Mouse (Mus musculus): ENCODE measurements around the gene Creb3.
"Not testable (repeated sequence)": the region's sequence is repeated elsewhere in the genome, so short reads cannot be mapped to it uniquely, and the experiment has no call there.

The Creb3 gene

GRCm38 (mm10) chr4:43561997-43562768 is at the start of gene Creb3, which contains the start of gene Tln1:
Creb3 (plus strand) TSS chr4:43562332.
Tln1 (minus strand) TSS chr4:43562691.
- peak; percentile 88 to 92 for DNase-seq (ENCODE audit: low read depth in 2 of 2, low spot score in 2 of 2)

DNA sequence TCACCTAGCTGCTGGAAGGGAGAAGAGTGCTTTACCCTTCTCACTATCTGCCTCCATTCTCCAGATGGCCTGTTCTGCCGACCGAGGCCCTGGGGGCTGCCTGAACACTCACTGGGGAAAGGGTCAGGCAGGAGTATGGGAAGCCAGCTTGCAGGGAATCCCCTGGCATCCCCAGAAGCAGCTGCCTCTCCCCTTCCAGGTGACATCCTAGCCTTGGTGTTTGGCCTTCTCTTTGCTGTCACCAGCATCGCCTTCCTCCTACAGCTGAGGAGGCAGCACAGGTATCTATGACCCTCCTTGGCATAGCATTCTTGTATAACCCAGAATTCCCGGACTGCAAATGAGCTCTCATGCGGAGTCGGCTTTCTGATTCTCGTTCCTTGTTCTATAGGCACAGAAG is 49.5 kb upstream of the Creb3 start:
- DNase-seq (ENCODE audit: low read depth in 2 of 2, low spot score in 2 of 2): no peak

GRCm38 (mm10) chr4:43513300-43513699 is 48.8 kb upstream of the Creb3 start:
- DNase-seq (ENCODE audit: low read depth in 2 of 2, low spot score in 2 of 2): no peak

GRCm38 (mm10) chr4:43513791-43514190 is 48.3 kb upstream of the Creb3 start:
- no peak for DNase-seq (ENCODE audit: low read depth in 2 of 2, low spot score in 2 of 2)

GRCm38 (mm10) chr4:43515764-43516708 is 46.1 kb upstream of the Creb3 start:
- no peak for DNase-seq (ENCODE audit: low read depth in 2 of 2, low spot score in 2 of 2)

GRCm38 (mm10) chr4:43519551-43519950 is 42.6 kb upstream of the Creb3 start:
- no peak for DNase-seq (ENCODE audit: low read depth in 2 of 2, low spot score in 2 of 2)

- peak; percentile 77 to 81 for DNase-seq (ENCODE audit: low read depth in 2 of 2, low spot score in 2 of 2)
Observed at GRCm38 (mm10) chr4:43519956-43520355, 42.2 kb upstream of the Creb3 start.

- no peak for DNase-seq (ENCODE audit: low read depth in 2 of 2, low spot score in 2 of 2)
Observed at GRCm38 (mm10) chr4:43527880-43528279, 34.3 kb upstream of the Creb3 start.

GRCm38 (mm10) chr4:43528487-43528886 is 33.6 kb upstream of the Creb3 start:
- DNase-seq (ENCODE audit: low read depth in 2 of 2, low spot score in 2 of 2): no peak

GRCm38 (mm10) chr4:43530081-43530501 is 32.0 kb upstream of the Creb3 start:
- no peak for DNase-seq (ENCODE audit: low read depth in 2 of 2, low spot score in 2 of 2)

DNA sequence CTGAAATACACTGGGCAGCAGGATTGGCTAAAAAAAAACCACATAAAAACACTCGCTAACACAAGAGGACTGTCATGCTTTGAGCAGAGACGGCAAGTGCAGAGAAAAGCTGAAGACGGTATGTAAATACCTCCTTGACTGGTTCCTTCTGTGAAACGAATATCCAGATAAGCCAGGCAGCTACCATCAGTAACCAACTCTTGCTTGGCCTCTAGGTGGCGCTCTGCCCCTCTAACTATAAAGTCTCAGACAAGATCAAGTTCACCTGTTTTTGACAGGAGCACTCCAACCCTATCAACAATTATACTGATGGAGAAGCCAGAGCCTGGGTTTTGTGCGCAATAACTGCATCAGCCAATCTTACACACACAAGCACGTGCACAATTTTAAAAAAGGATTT is 31.6 kb upstream of the Creb3 start:
- DNase-seq (ENCODE audit: low read depth in 2 of 2, low spot score in 2 of 2): peak; percentile 72 to 80

DNA sequence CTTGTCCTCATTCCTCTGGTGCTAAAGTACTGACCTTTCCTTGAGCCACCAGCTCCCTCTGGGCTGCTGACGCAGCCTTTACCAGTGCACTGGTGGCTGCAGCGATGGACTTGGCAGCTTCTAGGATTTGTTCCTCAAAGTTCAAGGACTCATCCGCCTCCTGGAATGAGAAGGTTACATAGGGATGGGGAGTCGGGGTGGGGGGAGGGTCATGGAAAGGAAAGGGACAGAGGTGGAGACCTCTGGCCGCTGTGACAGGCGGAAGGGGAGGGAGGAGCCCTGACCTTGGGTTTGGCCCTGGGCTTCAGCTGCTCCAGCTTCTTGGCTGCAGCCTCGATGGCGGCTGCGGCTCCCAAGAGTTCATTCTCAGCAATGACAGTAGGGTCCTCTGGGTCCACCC is 28.9 kb upstream of the Creb3 start:
- DNase-seq (ENCODE audit: low read depth in 2 of 2, low spot score in 2 of 2): no peak

- no peak for DNase-seq (ENCODE audit: low read depth in 2 of 2, low spot score in 2 of 2)
Observed at GRCm38 (mm10) chr4:43535628-43536027, 26.5 kb upstream of the Creb3 start.

DNA sequence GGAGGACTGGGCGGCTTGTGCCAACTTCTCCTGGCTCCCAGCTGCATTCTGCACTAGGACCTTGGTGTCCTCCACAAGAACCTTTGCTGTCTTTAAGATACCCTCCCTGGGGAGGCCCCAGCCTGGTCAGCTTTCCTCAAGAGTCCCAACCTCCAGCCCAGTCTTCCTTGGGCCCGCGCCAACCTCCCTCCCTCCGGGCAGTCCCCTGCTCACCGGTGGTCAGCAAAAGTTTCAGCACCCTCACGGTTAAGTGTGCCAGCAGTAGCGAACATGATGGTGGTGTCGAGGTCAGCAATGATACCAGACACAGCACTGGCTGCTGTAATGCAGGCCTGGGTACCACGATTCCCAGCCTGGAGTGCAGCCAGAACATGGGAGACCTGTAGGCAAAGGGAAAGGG is 26.1 kb upstream of the Creb3 start:
- DNase-seq (ENCODE audit: low read depth in 2 of 2, low spot score in 2 of 2): no peak

DNA sequence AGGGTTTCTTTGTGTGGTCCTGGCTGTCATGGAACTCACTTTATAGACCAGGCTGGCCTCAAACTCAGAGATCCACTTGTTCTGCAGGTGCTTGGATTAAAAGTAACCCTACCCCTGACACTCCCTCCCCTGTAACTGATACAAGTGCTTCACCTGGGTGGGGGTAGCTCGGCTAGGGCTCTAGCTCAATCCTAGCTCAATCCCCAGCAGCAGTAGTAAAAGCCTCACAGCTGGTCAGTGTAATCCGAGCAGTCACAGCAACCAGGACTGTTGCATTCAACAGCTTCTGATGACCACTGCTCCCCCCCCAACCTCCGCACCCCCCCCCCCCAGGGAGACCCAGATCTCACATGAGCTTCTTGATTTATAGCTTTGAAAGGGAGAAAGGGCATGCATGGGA is 20.1 kb upstream of the Creb3 start:
- no peak for DNase-seq (ENCODE audit: low read depth in 2 of 2, low spot score in 2 of 2)

DNA sequence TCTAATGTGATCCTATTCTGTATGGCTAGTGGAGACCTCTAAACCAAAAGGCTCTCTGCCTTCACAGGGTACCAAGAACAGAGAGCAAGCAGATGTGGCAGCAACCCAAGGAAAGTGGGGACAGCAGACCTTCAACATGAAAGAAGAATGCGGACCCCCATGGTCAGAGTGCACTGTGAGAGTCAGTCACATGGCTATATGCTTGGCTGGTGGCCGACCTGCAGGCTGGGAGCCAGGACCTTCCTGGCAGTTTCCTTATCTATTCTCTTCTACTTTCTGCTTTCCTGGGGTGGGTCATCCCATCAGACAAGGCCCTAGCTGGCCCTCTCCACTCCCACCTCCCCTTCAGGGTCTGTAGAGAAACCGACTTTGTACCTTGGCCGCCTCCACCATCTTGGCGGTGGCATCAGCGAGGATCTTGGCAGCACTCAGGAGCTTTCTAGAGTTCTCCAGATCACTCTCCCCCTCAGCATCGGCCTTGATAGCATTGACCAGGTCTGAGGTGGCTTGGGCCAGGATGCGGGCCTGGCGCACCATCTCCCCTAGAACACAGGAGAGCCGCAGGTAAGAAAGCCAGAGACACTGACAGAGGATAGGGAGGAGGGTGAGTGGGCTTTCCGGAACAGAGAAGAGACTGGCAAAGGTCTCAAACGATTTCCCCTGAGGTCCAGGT is 15.6 kb upstream of the Creb3 start:
- no peak for DNase-seq (ENCODE audit: low read depth in 2 of 2, low spot score in 2 of 2)

DNA sequence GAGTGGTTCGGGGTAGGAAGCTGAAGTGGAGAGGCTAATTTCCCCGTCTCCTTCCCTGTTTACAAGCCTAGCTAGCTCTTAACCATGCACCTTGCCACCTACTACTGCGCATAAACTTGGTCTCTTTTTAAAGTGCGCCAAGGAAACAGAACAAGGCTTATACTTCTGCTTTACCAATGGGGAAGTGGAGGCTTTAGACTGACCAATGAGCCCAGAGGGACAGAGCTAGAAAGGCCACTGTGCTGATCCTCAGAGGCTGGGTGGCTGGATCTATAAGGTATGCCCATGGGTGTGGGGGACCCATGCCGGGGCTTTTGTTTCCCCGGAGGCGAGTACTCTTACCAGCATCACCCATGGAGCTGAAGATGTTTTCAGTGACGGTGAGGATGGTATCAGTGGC is 15.0 kb upstream of the Creb3 start:
- DNase-seq (ENCODE audit: low read depth in 2 of 2, low spot score in 2 of 2): no peak

GRCm38 (mm10) chr4:43549055-43549454 is 13.1 kb upstream of the Creb3 start:
- DNase-seq (ENCODE audit: low read depth in 2 of 2, low spot score in 2 of 2): no peak

GRCm38 (mm10) chr4:43551854-43552253 is 10.3 kb upstream of the Creb3 start:
- not testable (repeated sequence) for DNase-seq (ENCODE audit: low read depth in 2 of 2, low spot score in 2 of 2)

GRCm38 (mm10) chr4:43552437-43552836 is 9.7 kb upstream of the Creb3 start:
- DNase-seq (ENCODE audit: low read depth in 2 of 2, low spot score in 2 of 2): no peak

DNA sequence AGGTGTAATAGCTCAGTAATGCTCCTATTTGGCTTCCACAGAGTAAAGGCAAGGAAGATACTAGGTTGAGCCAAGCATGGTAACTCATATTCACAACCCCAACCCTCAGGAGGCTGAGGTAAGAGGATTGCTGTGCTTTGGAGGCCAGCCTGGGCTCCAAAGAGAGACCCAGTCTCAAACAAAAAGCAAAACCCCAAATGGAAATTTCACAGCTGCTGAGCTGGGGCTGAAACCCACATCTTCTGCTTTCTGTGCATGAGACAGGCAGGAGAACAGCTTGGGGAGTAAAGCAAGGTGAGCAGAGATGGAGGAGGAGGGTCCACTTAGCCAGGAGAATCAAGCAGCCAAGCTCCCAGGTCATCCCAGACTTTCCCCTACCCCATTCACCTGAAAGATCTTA is 8.2 kb upstream of the Creb3 start:
- DNase-seq (ENCODE audit: low read depth in 2 of 2, low spot score in 2 of 2): no peak

Measured in CD8-positive naive resting alpha-beta T cell, adult 2 months (primary cell).